Mouse (Mus musculus) heart, postnatal 0 days (tissue): ENCODE measurements around the gene Brd3os.

Source experiments
- CTCF ChIP-seq: IDR thresholded peaks from 2 replicates; pipeline ENCODE4 v1.5.1; 2016; ENCODE audit warnings: antibody characterized with exemption, control low read depth, low read depth
- EP300 ChIP-seq: IDR thresholded peaks from 2 replicates; pipeline ENCODE4 v1.6.1; 2016; ENCODE audit warnings: antibody characterized with exemption, low read depth

GRCm38 (mm10) chr2:27413582-27413935 lies 28.6 kb upstream of the Brd3os start:
- no peak for TF ChIP-seq CTCF
- no peak for TF ChIP-seq EP300
